Mouse (Mus musculus) T-helper 2 cell (primary cell): ENCODE data around the gene Hist1h3a.

Experiments used
- in situ Hi-C: fragments of 300-600 bp; cut with MboI, MseI; formaldehyde crosslinking; loops from one replicate; pipeline ENCODE4 v1.15.1; 2025; ENCODE audit warnings: high pct_unique_total_duplicates

Gene Hist1h3a

DNA sequence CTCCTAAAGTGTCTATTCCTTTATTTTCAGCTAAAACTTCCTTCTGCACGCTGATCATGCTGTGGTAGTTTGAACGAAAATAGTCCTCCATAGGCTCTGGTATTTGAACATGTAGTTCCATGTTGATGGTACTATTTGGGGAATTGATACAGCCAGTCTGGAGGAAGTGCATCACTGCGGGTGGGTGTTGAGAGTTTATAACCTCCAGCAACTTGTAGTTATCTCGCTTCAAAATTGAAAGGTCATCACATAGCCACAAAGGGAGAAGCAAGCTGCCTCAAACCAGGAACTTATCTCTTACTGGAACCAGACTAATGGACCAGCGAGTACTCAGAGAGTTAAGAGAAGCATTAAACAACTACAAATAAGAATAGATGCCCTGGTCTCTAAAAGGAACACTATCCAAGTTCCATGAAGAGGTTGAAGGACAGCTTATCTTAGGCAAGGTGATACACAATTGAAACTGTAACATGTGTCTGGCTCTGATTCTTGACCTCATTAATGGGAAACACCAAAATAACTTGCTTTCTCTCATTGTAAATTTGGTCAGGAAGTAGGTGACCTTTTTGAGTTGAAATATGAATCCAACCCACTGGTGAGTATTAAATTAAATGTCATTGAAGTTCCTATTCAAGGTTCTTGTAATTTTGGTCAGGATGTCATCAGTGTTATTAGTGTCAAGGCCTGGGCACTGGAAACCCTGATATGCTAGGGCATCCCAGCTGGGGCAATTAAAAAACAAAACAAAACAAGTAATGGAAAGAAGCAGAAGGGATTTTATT lies 45.7 kb downstream of the Hist1h3a start:
- in situ Hi-C loops = no loop called here
